Mouse (Mus musculus) erythroblast, embryonic 14.5 days (primary cell): Measurements from ENCODE around the gene Mkks. TPM values are rescaled to one million over a fixed set of nuclear protein-coding genes. Genes with fewer than 3 reads are reported as not detected.

Source experiments
- H3K27me3 ChIP-seq: 2 replicates; pipeline ENCODE4 v1.6.1; 2012; ENCODE audit warnings: inconsistent platforms; ENCODE audit not compliant: control insufficient read depth
- H3K36me3 ChIP-seq: 2 replicates; pipeline ENCODE4 v1.6.1; 2012; ENCODE audit warnings: mild to moderate bottlenecking, inconsistent platforms; ENCODE audit not compliant: control insufficient read depth
- H3K4me1 ChIP-seq: 2 replicates; pipeline ENCODE4 v1.6.1; 2012; ENCODE audit warnings: inconsistent platforms; ENCODE audit not compliant: control insufficient read depth
- H3K4me3 ChIP-seq: replicated peaks from 2 replicates; pipeline ENCODE3; 2012; ENCODE audit warnings: moderate library complexity, mild to moderate bottlenecking, inconsistent platforms
- H3K9me3 ChIP-seq: 2 replicates; pipeline ENCODE4 v1.6.1; 2012; ENCODE audit warnings: low read length, inconsistent platforms, mixed read lengths; ENCODE audit not compliant: control insufficient read depth
- GATA1 ChIP-seq: IDR thresholded peaks from 2 replicates; pipeline ENCODE4 v1.6.1; 2012; ENCODE audit warnings: low read length, inconsistent platforms, mixed read lengths
- TAL1 ChIP-seq: IDR thresholded peaks from 3 replicates; pipeline ENCODE4 v1.6.1; 2012; ENCODE audit warnings: low read length, inconsistent platforms, mixed read lengths
- polyA plus RNA-seq: library from polyadenylated mRNA; stranded (reverse); fragments of >175 nt; gene quantifications from 2 replicates; pipeline ENCODE4 v1.2.3, GENCODE M21; 2012

The Mkks gene
- 0.07 TPM in 1 of 2 replicates, not detected in the other for polyA plus RNA-seq

GRCm38 (mm10) chr2:136891068-136891950 lies at the start of gene Mkks, which contains the start of the genes Slx4ip and AL731706.1:
Gene Mkks, minus strand, starts transcription at chr2:136891389.
Gene Slx4ip, plus strand, starts transcription at chr2:136891218.
Gene AL731706.1, minus strand, starts transcription at chr2:136891389.
- no peaks in the 10 kb centered on the region for H3K9me3 ChIP-seq
- TF ChIP-seq GATA1, result no peak
- no peak for TF ChIP-seq TAL1
- no peaks in the 10 kb centered on the region for H3K27me3 ChIP-seq
- H3K4me3 ChIP-seq, result peak within 1 kb of the TSS; percentile 97
- H3K4me1 ChIP-seq, result peaks cover 36% of the 10 kb centered on the region
- peaks cover 4% of the 10 kb centered on the region for H3K36me3 ChIP-seq

- Histone ChIP-seq H3K9me3 (no peaks in the 10 kb centered on the region), H3K4me3 (no peak overlapping the region), H3K27me3 (no peaks in the 10 kb centered on the region), H3K36me3 (no peaks in the 10 kb centered on the region), H3K4me1 (no peaks in the 10 kb centered on the region)
- TF ChIP-seq TAL1 (no peak), GATA1 (no peak)
These were observed 47.1 kb upstream of the Mkks start for GRCm38 (mm10) chr2:136938249-136938648.

GRCm38 (mm10) chr2:136936391-136937288 lies 45.5 kb upstream of the Mkks start:
- no peaks in the 10 kb centered on the region for H3K4me1 ChIP-seq
- no peak overlapping the region for H3K4me3 ChIP-seq
- no peaks in the 10 kb centered on the region for H3K9me3 ChIP-seq
- TF ChIP-seq GATA1 (no peak), TAL1 (no peak)
- no peaks in the 10 kb centered on the region for H3K36me3 ChIP-seq
- no peaks in the 10 kb centered on the region for H3K27me3 ChIP-seq

- Histone ChIP-seq H3K4me3 (peak overlapping the region; percentile 26), H3K4me1 (peaks cover 32% of the 10 kb centered on the region), H3K36me3 (peaks cover 5% of the 10 kb centered on the region; the same call in 1 of the 2 replicates), H3K9me3 (no peaks in the 10 kb centered on the region), H3K27me3 (no peaks in the 10 kb centered on the region)
- no peak for TF ChIP-seq GATA1
- TF ChIP-seq TAL1, result no peak
These were observed 29.8 kb upstream of the Mkks start for GRCm38 (mm10) chr2:136921003-136921408.

- H3K27me3 ChIP-seq, result no peaks in the 10 kb centered on the region
- no peak for TF ChIP-seq TAL1
- TF ChIP-seq GATA1, result no peak
- peaks cover 32% of the 10 kb centered on the region for H3K4me1 ChIP-seq
- peak overlapping the region; percentile 26 for H3K4me3 ChIP-seq
- H3K36me3 ChIP-seq, result peaks cover 5% of the 10 kb centered on the region; the same call in 1 of the 2 replicates
- no peaks in the 10 kb centered on the region for H3K9me3 ChIP-seq
These were observed 29.2 kb upstream of the Mkks start for GRCm38 (mm10) chr2:136920257-136920993.

- TF ChIP-seq TAL1, result no peak
- TF ChIP-seq GATA1, result no peak
- peaks cover 5% of the 10 kb centered on the region for H3K36me3 ChIP-seq
- H3K27me3 ChIP-seq, result no peaks in the 10 kb centered on the region
- H3K4me1 ChIP-seq, result peaks cover 32% of the 10 kb centered on the region
- no peaks in the 10 kb centered on the region for H3K9me3 ChIP-seq
- no peak overlapping the region for H3K4me3 ChIP-seq
These were observed 28.2 kb upstream of the Mkks start for GRCm38 (mm10) chr2:136919433-136919832.

GRCm38 (mm10) chr2:136914334-136914902 lies 23.2 kb upstream of the Mkks start:
- no peak for TF ChIP-seq GATA1
- no peak for TF ChIP-seq TAL1
- Histone ChIP-seq H3K4me1 (peaks cover 9% of the 10 kb centered on the region), H3K9me3 (no peaks in the 10 kb centered on the region), H3K4me3 (no peak overlapping the region), H3K36me3 (peaks cover 2% of the 10 kb centered on the region), H3K27me3 (no peaks in the 10 kb centered on the region)

- Histone ChIP-seq H3K27me3 (no peaks in the 10 kb centered on the region), H3K9me3 (no peaks in the 10 kb centered on the region), H3K36me3 (no peaks in the 10 kb centered on the region; the same call in none of the 2 replicates), H3K4me3 (no peak overlapping the region), H3K4me1 (peaks cover 8% of the 10 kb centered on the region)
- TF ChIP-seq TAL1, result no peak
- no peak for TF ChIP-seq GATA1
These were observed 21.8 kb upstream of the Mkks start for GRCm38 (mm10) chr2:136913021-136913420.
